In the genomic region with DNA sequence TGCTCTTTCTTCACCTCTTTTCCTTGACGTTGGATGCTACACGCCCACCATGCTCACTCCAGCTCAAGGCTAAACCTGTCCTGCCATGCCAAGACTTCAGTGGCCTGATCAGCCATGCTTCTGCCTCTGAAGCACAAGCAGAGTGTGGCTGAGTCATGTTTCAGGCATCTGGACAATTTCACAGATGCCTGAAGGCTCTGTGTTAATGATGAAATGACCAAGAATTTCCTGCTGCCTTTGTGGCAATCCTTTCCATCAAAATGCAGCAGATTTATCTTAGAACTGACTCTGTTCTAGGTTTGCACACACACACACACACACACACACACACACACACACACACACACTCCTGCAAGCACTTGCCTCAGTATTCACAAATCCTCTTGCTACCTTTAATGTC, we compare ENCODE assay signal across 1 mouse cellular context.
A peak's percentile ranks its signal among the peaks of the same experiment; 100 is the strongest.
TF ChIP-seq lines count a peak whose summit lies in the region.

No protein-coding gene starts in this region.

TF ChIP-seq in C2C12, 6 proteins besides CTCF, POLR2A, EP300 and RAD21:
- TF ChIP-seq CEBPB (IDR thresholded peaks at IDR 0.05; ENCODE audit: low read depth) (peak; percentile 26), MAX (IDR thresholded peaks at IDR 0.05) (peak; percentile 69), MYOG (IDR thresholded peaks at IDR 0.05; ENCODE audit: control insufficient read depth, extremely low read depth, insufficient read length) (no peak)
